Mouse (Mus musculus) urinary bladder, postnatal 0 days (tissue): ENCODE measurements around the gene Dnajc5g. TPM values are rescaled to one million over a fixed set of nuclear protein-coding genes. Genes with fewer than 3 reads are reported as not detected.

Source experiments
- polyA plus RNA-seq: library from polyadenylated mRNA; unstranded; fragments of >200 nt; fragmentation: Nextera tagmentation; extraction: Ambion mirVana; gene quantifications from 2 replicates; pipeline ENCODE4 v1.2.1, GENCODE M21; 2015

Gene Dnajc5g
- polyA plus RNA-seq: not detected in 2 replicates

GRCm38 (mm10) chr5:31105814-31106335, at the start of gene Dnajc5g:
Gene Dnajc5g (plus strand): TSS chr5:31106285.

GRCm38 (mm10) chr5:31108000-31108490, 2.0 kb downstream of the Dnajc5g start, which contains the start of gene Slc30a3:
Gene Slc30a3 (minus strand): TSS chr5:31108237.

GRCm38 (mm10) chr5:31116354-31116753, 10.3 kb downstream of the Dnajc5g start, which contains the start of gene Trim54:
Gene Trim54 (plus strand): TSS chr5:31116712.

GRCm38 (mm10) chr5:31138241-31138967, 32.3 kb downstream of the Dnajc5g start, which contains the start of gene Ucn:
Gene Ucn (minus strand): TSS chr5:31138829.

GRCm38 (mm10) chr5:31154152-31154553, 48.1 kb downstream of the Dnajc5g start, which contains the start of gene Mpv17:
Gene Mpv17 (minus strand): TSS chr5:31154251.

Other genes with a start within 250 kb of the Dnajc5g start
- 55.2 and 70.2 TPM in 2 replicates for gene Tmem214, start 238.3 kb upstream of the Dnajc5g start, polyA plus RNA-seq
- gene Agbl5, start 217.6 kb upstream of the Dnajc5g start, polyA plus RNA-seq: 5.8 and 6.7 TPM in 2 replicates
- 525 and 535 TPM in 2 replicates for gene Ost4, start 198.5 kb upstream of the Dnajc5g start, polyA plus RNA-seq
- 133 and 147 TPM in 2 replicates for gene Emilin1, start 192.9 kb upstream of the Dnajc5g start, polyA plus RNA-seq
- gene Khk, start 184.9 kb upstream of the Dnajc5g start, polyA plus RNA-seq: 16.8 and 20.7 TPM in 2 replicates
- gene Cgref1, start 160.7 kb upstream of the Dnajc5g start, polyA plus RNA-seq: 9.9 and 13.8 TPM in 2 replicates
- 76.4 and 81.5 TPM in 2 replicates for gene Preb, start 145.9 kb upstream of the Dnajc5g start, polyA plus RNA-seq
- gene Tcf23, start 137.6 kb upstream of the Dnajc5g start, polyA plus RNA-seq: 0.29 and 0.53 TPM in 2 replicates
- 208 and 234 TPM in 2 replicates for gene Atraid, start 58.0 kb upstream of the Dnajc5g start, polyA plus RNA-seq
- 7.6 and 8.1 TPM in 2 replicates for gene Slc5a6, start 57.4 kb upstream of the Dnajc5g start, polyA plus RNA-seq
- 7.7 and 8.9 TPM in 2 replicates for gene Cad, start 51.5 kb upstream of the Dnajc5g start, polyA plus RNA-seq
- not detected in 2 replicates for gene Slc30a3, start 2.0 kb downstream of the Dnajc5g start, polyA plus RNA-seq
- gene Trim54, start 10.4 kb downstream of the Dnajc5g start, polyA plus RNA-seq: not detected in 2 replicates
- gene Ucn, start 32.5 kb downstream of the Dnajc5g start, polyA plus RNA-seq: not detected in 2 replicates
- 60.7 and 61.3 TPM in 2 replicates for gene Mpv17, start 48.0 kb downstream of the Dnajc5g start, polyA plus RNA-seq
- 0.29 and 1.5 TPM in 2 replicates for gene Gm29609, start 73.6 kb downstream of the Dnajc5g start, polyA plus RNA-seq
- gene Gtf3c2, start 73.9 kb downstream of the Dnajc5g start, polyA plus RNA-seq: 21.8 and 27.1 TPM in 2 replicates
- 106 and 108 TPM in 2 replicates for gene Snx17, start 86.9 kb downstream of the Dnajc5g start, polyA plus RNA-seq
- gene Eif2b4, start 87.1 kb downstream of the Dnajc5g start, polyA plus RNA-seq: 31.4 and 37.4 TPM in 2 replicates
- gene Zfp513, start 96.0 kb downstream of the Dnajc5g start, polyA plus RNA-seq: 4.0 and 4.5 TPM in 2 replicates
- gene Ppm1g, start 114.4 kb downstream of the Dnajc5g start, polyA plus RNA-seq: 59.8 and 62.1 TPM in 2 replicates
- 103 and 107 TPM in 2 replicates for gene Nrbp1, start 134.6 kb downstream of the Dnajc5g start, polyA plus RNA-seq
- 1.0 and 1.3 TPM in 2 replicates for gene Gm9970, start 134.9 kb downstream of the Dnajc5g start, polyA plus RNA-seq
- 30.7 and 32.7 TPM in 2 replicates for gene Krtcap3, start 145.4 kb downstream of the Dnajc5g start, polyA plus RNA-seq
- gene Ift172, start 184.8 kb downstream of the Dnajc5g start, polyA plus RNA-seq: 9.7 and 12.7 TPM in 2 replicates
- gene Fndc4, start 189.8 kb downstream of the Dnajc5g start, polyA plus RNA-seq: 12.9 and 13.2 TPM in 2 replicates
- gene Gckr, start 191.2 kb downstream of the Dnajc5g start, polyA plus RNA-seq: 0.11 TPM in 1 of 2 replicates, not detected in the other